Mouse (Mus musculus) c-Kit-positive CD71-positive TER-119-negative erythroid progenitor cells, embryonic 14.5 days (primary cell): ENCODE results near the gene Lama1.

Experiments
- DNase-seq: peaks from one replicate; pipeline ENCODE4 v3.0.0-alpha.2; 2013; ENCODE audit warnings: low read depth

Gene Lama1

DNA sequence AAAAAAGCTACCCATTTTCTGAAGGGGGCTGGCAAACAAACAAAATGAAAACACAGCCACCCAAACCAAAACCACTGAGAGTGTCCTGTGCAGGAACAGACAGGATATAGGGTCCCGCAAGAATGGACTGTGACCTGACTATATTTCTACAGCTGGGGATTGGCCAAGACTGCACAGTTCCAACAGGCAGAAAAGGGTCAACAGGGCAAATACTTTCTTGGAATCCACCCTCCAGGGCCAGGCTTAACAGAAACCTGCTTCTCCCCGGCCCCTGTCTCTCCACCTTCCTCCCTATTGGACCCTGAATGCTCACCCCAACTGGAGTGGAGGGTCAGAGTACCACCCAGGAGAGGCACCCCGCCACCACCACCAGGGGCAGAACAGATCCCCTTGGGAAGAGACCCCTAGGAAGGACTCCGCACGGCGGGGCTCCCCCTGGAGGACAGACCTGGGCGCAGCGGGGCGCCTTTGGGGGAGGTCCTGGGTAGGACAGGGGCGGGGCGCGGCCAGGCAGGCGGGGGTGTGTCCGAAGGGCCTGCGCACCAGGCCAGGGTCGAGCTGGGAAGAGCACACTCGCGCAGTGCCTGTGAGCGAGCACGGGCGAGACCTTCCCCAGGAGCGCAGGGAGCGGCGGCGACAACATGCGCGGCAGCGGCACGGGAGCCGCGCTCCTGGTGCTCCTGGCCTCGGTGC lies at the start of gene Lama1:
Gene Lama1, plus strand, starts transcription at position 566 of the 693 bp plus-strand sequence.
- no peak for DNase-seq

DNA sequence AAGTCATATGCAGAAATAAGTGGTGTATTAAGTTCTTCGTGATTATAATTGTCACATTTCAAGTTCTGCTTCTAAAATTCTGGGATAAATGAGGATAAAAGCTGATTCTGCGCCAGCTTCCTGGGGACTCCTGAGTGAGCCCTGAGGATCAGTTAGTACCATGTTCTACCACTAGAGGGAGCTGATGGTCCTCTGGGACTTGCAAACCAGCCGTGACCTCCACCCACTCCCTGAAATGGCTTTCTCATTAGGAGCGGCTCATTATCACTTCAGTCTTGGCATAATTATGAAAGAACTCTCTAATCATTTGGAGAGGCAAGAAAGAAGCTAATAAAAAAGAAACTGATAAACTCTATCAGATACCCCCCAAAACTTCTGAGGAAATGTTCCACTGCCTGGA lies 45.6 kb upstream of the Lama1 start:
- DNase-seq: peak; percentile 22

GRCm38 (mm10) chr17:67664299-67664698 lies 32.8 kb upstream of the Lama1 start:
- no peak for DNase-seq

GRCm38 (mm10) chr17:67666981-67667380 lies 30.1 kb upstream of the Lama1 start:
- no peak for DNase-seq

- peak; percentile 6 for DNase-seq
These were observed 29.1 kb upstream of the Lama1 start for GRCm38 (mm10) chr17:67667981-67668380.

DNA sequence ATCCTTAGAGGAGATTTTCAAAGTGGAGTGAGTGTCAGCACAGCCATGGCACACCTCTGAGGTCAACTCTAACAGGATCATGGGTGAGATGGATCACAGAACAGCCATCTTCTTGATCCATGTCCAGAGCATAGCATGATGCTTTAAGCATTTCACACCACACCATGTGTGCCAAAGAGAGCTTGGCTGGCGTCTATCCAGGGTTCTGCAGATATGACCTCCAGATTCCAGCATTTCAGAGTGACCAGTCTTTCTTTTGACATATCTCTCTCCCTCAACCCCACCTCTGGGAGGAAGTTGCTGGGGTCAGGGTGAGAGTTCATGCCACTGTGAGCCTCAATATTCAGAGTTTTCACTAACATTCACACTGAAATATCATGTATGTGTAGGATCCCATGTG lies 18.5 kb upstream of the Lama1 start:
- no peak for DNase-seq

DNA sequence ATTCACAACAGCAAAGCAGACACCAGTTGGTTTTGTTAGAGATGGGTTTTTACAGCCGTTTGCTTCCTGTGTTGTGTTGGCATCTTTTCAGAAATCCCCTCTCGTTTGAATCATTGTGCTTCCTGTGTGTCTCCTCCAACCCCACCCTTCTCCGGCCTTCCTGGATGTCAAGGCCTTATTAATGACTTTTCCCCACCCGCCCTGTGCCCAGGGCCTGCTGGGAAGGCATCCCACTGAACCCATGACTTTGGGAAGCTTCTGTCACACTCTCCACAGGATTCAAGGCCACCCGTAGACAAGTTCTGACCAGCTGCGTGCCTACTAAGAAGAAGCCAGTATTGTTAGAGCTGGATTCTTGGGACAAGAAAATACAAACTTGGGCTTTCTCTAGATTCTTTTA lies 16.0 kb upstream of the Lama1 start:
- DNase-seq: no peak

- no peak for DNase-seq
These were observed 11.9 kb upstream of the Lama1 start for GRCm38 (mm10) chr17:67685022-67685743.

- DNase-seq: no peak
These were observed 9.6 kb upstream of the Lama1 start for GRCm38 (mm10) chr17:67687505-67687904.

DNA sequence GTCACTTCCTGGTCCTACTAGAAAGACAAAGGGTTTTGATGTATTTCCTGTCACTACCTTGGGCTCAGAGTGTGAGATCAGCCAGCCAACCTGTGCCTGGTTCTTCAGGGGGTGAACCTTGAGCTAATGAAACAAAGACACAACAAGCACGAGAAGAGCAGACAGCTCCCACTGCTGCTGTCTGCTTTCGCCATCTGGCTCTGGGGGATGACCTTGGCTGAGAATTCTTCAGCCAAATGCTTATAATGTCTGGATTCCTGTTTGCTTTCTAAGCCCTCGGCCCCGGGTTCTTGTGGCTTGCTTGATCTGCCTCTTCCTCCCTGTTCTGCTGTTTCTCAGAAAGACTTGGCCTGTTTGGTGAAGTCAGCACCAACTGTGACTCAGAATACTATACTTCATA lies 6.4 kb upstream of the Lama1 start:
- no peak for DNase-seq

DNA sequence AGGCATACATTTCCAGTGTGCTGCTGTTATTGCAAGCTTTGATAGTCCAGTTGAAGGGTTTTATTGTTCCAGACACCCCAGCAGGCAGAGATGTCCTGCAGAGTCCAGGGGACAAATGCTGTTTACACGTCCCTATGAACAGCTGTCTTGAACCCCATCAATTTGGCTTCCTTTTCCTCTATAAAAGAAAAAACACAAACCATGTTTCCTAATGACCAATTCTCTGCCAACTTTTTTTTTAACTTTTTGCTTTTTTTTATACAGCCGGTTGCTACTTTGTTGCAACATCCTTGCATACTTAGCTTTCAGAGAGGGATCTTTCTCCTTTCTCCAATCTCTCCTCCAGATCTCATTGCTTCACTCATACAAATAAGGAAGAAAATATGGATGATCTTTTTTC lies 4.4 kb upstream of the Lama1 start:
- DNase-seq: no peak

DNA sequence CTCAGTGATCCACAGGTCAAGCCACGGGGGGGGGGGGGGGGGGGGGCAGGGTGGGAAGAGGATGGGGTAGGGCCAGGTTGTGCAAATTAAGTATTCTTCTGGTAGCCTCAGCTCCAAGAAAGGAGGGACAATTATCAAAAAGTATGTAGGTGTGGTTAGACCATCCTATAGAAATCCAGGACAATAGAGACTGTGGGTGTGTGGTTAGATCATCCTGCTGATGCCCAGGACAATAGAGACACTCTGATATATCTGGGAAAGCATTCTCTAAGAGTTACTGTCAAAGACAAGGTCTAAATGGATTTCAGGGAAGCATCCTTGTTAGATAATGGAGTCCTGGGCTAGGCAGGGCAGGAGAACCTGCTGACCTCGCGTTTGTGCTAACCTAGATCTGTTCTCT lies 3.2 kb upstream of the Lama1 start:
- DNase-seq: no peak

DNA sequence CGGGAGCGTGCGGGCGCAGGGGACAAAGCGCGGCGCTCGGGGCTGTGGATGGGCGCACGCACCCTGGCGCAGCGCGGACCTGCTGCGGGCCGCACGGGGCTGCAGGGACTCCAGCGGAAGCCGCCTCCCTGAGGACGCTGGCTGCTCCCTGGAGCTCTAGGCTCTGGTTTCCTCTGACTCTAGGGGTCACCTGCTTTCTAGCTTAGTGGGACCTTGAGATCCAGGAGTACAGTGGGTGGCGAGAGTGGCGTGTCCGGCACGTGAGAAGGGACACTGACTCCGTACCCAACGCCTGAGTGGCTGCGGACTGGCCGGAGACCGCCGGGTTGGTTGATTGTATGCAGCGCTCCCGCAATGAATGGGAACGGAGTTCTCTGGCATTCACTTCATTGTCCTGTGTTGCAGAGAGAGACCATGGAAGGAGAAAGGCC lies 417 bp downstream of the Lama1 start:
- no peak for DNase-seq

DNA sequence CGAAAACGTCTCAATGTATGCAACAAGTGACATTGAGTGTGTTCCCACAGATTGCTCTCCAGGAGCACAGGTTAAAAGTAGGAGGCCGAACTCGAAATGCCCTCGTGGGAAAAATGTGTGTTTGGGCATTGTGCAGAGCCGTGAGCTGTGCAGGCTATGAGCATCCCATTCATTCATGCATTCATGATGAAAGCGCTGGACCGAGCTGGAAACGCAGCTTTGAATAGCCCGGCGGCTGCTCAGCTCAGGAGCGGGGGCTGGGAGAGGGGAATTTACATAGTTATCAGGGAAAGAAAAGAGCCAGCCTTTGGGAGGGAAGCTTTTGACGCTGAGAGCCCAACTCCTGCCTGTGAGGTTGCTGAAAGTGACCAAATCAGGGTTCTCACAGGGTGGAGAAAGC lies 1.2 kb downstream of the Lama1 start:
- DNase-seq: no peak

DNA sequence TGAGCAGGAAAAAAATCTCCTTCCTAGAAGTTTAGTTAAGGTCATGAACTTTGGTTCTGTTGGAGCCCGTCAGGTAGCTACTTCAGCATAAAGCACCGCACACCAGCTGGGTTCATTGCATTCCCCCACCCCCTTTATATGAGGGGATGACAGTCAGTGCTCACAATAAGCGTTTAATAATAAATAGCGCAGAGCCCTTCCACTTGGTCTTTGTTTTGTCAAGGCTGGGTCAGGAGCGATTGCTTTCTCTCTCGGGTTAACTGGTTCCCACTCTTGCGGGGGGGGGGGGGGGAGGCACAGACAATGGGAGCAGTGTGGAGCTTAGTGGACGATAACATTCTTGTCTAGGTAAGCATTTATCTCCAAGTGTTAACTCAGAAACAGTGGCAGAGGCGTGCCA lies 4.7 kb downstream of the Lama1 start:
- no peak for DNase-seq

DNA sequence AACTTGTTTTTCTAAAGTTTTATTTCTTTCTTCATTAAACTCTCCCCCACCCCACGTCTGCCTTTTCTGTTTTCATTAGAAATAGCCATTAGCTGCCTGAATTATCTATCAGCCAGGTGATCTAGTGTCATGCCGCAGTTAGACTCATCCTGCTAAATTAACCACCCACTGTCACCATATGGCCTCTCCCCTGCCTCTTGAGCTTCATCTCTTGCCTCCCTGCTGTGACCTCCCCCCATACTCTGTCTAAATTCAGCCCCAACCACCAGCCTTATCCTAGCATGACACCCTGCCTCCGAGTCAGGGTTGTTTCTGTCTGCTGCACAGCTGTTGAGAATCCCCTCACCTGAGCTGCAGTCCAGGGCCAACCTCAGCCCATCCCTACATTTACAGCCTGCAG lies 5.9 kb downstream of the Lama1 start:
- DNase-seq: no peak

DNA sequence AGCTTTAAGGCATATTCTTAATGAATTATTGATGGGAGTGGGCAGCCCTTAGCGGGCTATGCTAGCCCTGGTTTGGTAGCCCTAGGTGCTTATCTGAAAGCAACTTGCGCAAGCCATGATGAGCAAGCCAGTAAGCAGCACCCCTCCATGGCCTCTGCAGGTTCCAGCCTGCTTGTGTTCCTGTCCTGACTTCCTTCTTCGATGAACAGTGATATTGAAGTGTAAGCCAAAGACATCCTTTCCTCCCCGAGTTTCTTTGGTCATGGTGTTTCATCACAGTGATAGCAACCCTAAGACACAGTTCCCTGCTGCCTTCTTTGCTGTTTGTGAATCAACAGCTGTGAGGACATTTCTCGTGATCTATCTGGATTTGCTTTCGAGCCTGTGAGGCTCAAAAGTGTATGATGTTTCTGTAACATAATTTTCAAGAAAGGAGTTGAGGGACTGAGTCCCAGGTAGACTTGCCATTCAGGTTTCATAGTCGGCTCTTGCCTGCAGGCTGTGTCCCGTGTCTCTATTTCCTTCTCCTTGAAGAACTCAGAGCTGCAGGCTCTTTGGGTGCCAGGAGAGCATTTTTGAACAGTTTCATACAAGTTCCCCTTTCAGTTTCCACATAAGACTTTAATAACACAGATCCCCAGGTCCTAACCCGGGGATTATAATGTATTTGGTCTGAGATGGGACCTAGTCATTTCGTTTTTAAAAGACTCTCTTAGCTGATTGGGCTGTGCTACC lies 8.1 kb downstream of the Lama1 start:
- DNase-seq: no peak

- DNase-seq: no peak
These were observed 9.3 kb downstream of the Lama1 start for GRCm38 (mm10) chr17:67706372-67706771.

GRCm38 (mm10) chr17:67707793-67708364 lies 10.8 kb downstream of the Lama1 start:
- no peak for DNase-seq

DNA sequence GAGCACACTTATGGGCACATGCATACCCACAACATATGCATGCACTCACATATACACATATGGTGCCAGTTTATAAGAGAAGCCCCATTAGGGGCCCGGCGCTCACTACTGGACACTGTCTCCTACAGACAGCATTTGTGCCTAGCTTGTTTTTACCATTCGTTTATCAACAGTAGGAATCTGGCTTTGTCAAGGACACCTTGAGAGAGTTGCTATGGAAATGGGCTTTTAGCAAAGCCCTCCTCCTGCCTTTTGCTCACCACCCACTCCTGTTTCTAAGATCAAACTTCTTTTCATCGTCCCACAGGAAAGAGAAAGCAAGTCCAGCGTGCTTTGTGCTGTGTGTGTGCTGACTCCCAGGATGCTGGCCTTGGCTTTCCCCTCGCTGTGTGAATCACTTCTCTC lies 13.3 kb downstream of the Lama1 start:
- DNase-seq: no peak

DNA sequence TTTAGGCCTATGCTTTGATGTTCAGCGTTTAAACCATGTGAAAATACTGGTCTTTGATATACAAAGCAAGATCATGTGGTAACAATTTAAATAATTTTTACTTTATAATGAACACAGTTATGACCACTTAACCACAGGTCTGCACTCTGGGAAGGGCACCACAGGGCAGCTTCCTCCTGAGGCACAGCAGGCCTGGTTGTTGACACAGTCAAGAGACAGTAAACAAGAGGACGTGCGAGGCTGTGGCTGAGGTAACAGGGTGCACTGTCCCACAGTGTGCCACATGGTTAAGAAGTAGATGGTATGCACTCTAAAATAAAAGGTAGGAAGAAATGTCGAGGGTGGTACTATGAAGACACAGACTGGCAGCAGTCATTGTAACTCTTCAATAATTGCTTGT lies 14.3 kb downstream of the Lama1 start:
- no peak for DNase-seq

DNA sequence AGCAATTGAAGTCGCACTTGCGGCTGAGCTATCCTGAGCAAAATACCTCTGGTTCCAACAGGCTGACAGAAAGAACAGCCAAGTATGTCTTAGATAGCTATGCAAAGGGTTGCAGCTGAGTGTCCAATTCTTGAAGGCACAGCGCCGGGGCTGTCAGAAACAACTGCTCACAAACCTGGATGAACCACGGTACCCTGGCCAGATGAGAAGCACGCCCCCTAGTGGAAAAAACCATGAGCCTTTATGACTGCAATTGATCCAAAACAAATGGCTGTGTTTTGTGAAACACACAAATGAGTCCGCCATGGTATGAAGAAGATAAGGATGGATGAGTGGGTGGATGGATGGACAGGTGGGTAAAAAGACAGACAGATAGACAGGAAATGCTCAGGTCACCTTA lies 15.9 kb downstream of the Lama1 start:
- no peak for DNase-seq

DNA sequence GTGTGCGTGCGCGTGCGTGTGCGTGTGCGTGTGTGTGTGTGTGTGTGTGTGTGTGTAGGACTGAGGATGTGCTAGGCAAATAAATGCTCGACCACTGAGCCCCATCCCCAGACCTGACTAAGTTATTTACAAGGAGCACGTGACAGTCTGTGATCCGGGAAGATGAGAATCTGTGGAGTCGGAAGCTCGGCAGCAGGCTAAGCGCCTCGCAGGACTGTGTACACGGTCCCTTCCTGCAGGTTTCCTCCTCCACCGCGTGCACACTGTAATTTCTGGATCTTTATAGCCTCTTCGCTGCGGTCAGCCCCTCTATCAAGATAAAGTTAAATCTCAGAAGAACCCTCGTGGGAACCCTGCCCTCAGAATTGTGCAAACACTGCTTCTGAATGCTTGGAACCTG lies 18.4 kb downstream of the Lama1 start:
- DNase-seq: no peak
